Mouse (Mus musculus): ENCODE data around the gene Prrc2c. TPM values are rescaled to one million over a fixed set of nuclear protein-coding genes. Genes with fewer than 3 reads are reported as not detected.
"Not testable (repeated sequence)": the region's sequence is repeated elsewhere in the genome, so short reads cannot be mapped to it uniquely, and the experiment has no call there.

Gene Prrc2c
- polyA plus RNA-seq, 1 experiment from 2014 or later: 147 TPM

GRCm38 (mm10) chr1:162628326-162628725, 112.0 kb downstream of the Prrc2c start:
- H3K36me3 ChIP-seq (ENCODE audit: control insufficient read depth, insufficient read depth, low read length); H3K9ac ChIP-seq (ENCODE audit: low read length); H3K27me3 ChIP-seq (ENCODE audit: control insufficient read depth, insufficient read depth, low read depth, low read length); H3K4me2 ChIP-seq (ENCODE audit: low read depth, low read length); H3K4me1 ChIP-seq (replicated peaks; ENCODE audit: control insufficient read depth, insufficient read depth, low read length); H3K4me3 ChIP-seq (ENCODE audit: low read length); H3K9me3 ChIP-seq (ENCODE audit: control insufficient read depth, low read length); ATAC-seq (ENCODE audit: low read depth); H3K27ac ChIP-seq (ENCODE audit: low read length): not testable (repeated sequence)
- WGBS: 91% methylated on average over 15 of the region's 15 CpGs

DNA sequence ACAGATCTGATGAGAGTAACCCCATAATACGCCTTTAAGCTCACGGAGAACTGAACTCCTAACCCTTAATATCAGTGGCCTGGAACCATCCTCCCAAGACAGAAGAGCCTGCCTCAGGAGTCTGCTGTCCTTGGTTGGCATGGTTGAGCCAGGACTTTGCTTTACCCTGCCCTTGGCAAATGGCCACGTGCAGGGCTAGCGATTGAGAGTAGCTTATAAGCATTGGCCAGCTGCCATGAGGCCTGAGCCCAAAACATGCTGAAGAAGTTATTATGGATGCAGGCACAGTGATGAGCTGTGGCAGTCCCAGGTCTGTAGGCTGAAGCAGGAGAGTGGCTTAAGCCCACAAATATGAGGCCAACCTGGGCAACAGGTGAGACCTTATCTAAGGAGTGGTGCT, 112.5 kb downstream of the Prrc2c start:
- WGBS: 73% methylated on average over 4 of the region's 4 CpGs
- not testable (repeated sequence) for ATAC-seq (ENCODE audit: low read depth)

GRCm38 (mm10) chr1:162625229-162625628, 115.1 kb downstream of the Prrc2c start:
- no peak overlapping the region for H3K27ac ChIP-seq (ENCODE audit: low read length)
- no peaks in the 10 kb centered on the region for H3K9me3 ChIP-seq (ENCODE audit: control insufficient read depth, low read length)
- 0 out of 2 replicates have a peak, but pooled peaks have one; percentile 20 for ATAC-seq (ENCODE audit: low read depth)
- H3K4me1 ChIP-seq (replicated peaks; ENCODE audit: control insufficient read depth, insufficient read depth, low read length): peaks cover 3% of the 10 kb centered on the region; the same call in 1 of the 2 replicates
- H3K4me3 ChIP-seq (ENCODE audit: low read length): no peak overlapping the region
- H3K36me3 ChIP-seq (ENCODE audit: control insufficient read depth, insufficient read depth, low read length): no peaks in the 10 kb centered on the region
- H3K27me3 ChIP-seq (ENCODE audit: control insufficient read depth, insufficient read depth, low read depth, low read length): no peaks in the 10 kb centered on the region
- 26% methylated on average over 7 of the region's 7 CpGs for WGBS
- H3K9ac ChIP-seq (ENCODE audit: low read length): no peak overlapping the region
- 0 out of 2 replicates have a peak overlapping the region, but pooled peaks have one; percentile 20 for H3K4me2 ChIP-seq (ENCODE audit: low read depth, low read length)

More for the DNA sequence above, 112.5 kb downstream of the Prrc2c start:
- H3K27ac ChIP-seq (ENCODE audit: low read length); H3K4me3 ChIP-seq (ENCODE audit: low read length); H3K4me1 ChIP-seq (replicated peaks; ENCODE audit: control insufficient read depth, insufficient read depth, low read length); H3K9ac ChIP-seq (ENCODE audit: low read length); H3K9me3 ChIP-seq (ENCODE audit: control insufficient read depth, low read length); H3K27me3 ChIP-seq (ENCODE audit: control insufficient read depth, insufficient read depth, low read depth, low read length); H3K36me3 ChIP-seq (ENCODE audit: control insufficient read depth, insufficient read depth, low read length); H3K4me2 ChIP-seq (ENCODE audit: low read depth, low read length): not testable (repeated sequence)

- WGBS: 21% methylated on average over 4 of the region's 4 CpGs
- Histone ChIP-seq H3K4me3 (ENCODE audit: low read length) (no peak overlapping the region), H3K27ac (ENCODE audit: low read length) (no peak overlapping the region), H3K36me3 (ENCODE audit: control insufficient read depth, insufficient read depth, low read length) (no peaks in the 10 kb centered on the region), H3K9ac (ENCODE audit: low read length) (no peak overlapping the region), H3K4me1 (replicated peaks; ENCODE audit: control insufficient read depth, insufficient read depth, low read length) (peaks cover 3% of the 10 kb centered on the region; the same call in 1 of the 2 replicates), H3K27me3 (ENCODE audit: control insufficient read depth, insufficient read depth, low read depth, low read length) (no peaks in the 10 kb centered on the region), H3K9me3 (ENCODE audit: control insufficient read depth, low read length) (no peaks in the 10 kb centered on the region), H3K4me2 (ENCODE audit: low read depth, low read length) (no peak overlapping the region)
- ATAC-seq (ENCODE audit: low read depth): no peak
Observed at GRCm38 (mm10) chr1:162623895-162624294, 116.5 kb downstream of the Prrc2c start.

Small RNAs within 50 kb of the gene (microRNA-seq; reads per million reads assigned to microRNA genes)
- not detected for gene Gm27616

Other genes starting within 250 kb of the Prrc2c start
- gene Mettl13, start 192.0 kb downstream of the Prrc2c start, polyA plus RNA-seq (2015; fragmentation: Nextera tagmentation; extraction: Ambion mirVana): 21.3 and 22.9 TPM in 2 replicates
- 52.3 and 57.7 TPM in 2 replicates for gene Vamp4, start 170.0 kb downstream of the Prrc2c start, polyA plus RNA-seq (2015; fragmentation: Nextera tagmentation; extraction: Ambion mirVana)
- 0.09 TPM in 1 of 2 replicates, not detected in the other for gene Myoc, start 101.4 kb downstream of the Prrc2c start, polyA plus RNA-seq (2015; fragmentation: Nextera tagmentation; extraction: Ambion mirVana)
- not detected in 2 replicates for gene Myocos, start 82.3 kb downstream of the Prrc2c start, polyA plus RNA-seq (2015; fragmentation: Nextera tagmentation; extraction: Ambion mirVana)
- 2.4 and 3.3 TPM in 2 replicates for gene Fmo4, start 73.4 kb upstream of the Prrc2c start, polyA plus RNA-seq (2015; fragmentation: Nextera tagmentation; extraction: Ambion mirVana)
- 29.2 and 41.0 TPM in 2 replicates for gene Fmo1, start 126.1 kb upstream of the Prrc2c start, polyA plus RNA-seq (2015; fragmentation: Nextera tagmentation; extraction: Ambion mirVana)
- 48.3 and 70.3 TPM in 2 replicates for gene Fmo2, start 158.2 kb upstream of the Prrc2c start, polyA plus RNA-seq (2015; fragmentation: Nextera tagmentation; extraction: Ambion mirVana)
- gene Fmo6, start 197.0 kb upstream of the Prrc2c start, polyA plus RNA-seq (2015; fragmentation: Nextera tagmentation; extraction: Ambion mirVana): not detected in 2 replicates
- gene Fmo3, start 244.0 kb upstream of the Prrc2c start, polyA plus RNA-seq (2015; fragmentation: Nextera tagmentation; extraction: Ambion mirVana): not detected in 2 replicates

Data from lung, embryonic 16.5 days (tissue).